7 mouse cellular contexts compared by ENCODE assay signal in the genomic region with DNA sequence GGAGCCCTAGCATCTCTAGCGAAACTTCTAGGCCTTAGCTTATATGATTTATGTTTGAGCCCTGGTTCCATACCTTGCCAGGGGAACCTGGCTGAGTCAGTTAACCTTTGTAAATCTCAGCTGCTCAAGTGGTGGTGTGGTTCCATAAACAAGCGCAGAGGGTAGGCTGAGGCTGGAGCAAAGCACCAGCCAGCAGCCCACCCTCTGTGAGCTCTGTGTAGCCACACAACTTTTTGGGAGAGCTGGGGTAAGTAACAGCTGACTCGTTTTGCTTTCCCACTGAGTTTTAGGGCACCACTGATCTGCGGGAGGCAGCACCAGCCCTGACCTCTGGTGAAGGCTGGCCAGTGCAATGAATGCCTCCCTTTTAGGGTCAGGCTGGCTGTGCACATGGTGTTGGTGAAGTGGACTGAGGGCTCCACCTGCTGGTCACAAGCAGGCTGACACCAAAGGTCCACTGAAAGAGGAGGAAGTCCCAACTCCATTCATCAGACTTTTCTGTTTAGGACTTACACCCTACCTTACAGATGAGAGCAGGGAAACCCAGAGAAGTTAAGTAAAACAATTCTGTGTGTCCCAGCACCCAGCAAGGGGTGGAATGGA. TPM values are rescaled to one million over a fixed set of nuclear protein-coding genes. Genes with fewer than 3 reads are reported as not detected.
DNase-seq lines count a peak whose midpoint lies in the region; ATAC-seq lines count a peak whose summit lies in the region.

No protein-coding gene starts in this region.

- DNase-seq in T-cell, adult 2 months (ENCODE audit: low spot score): peak; percentile 15
- peak; percentile 75 for DNase-seq in cerebellum, adult 9-10 months
- peak; percentile 51 to 82 for DNase-seq in frontal cortex, adult 2 months (ENCODE audit: extremely low spot score in 1 of 2, low spot score in 1 of 2)
- peak; percentile 83 for DNase-seq in intestine, embryonic 14.5 days (ENCODE audit: low spot score)
- DNase-seq in left cerebral cortex, postnatal 10 days (ENCODE audit: extremely low spot score in 1 of 2, low spot score in 2 of 2): peak; percentile 48 to 70
- peak; percentile 89 for DNase-seq in mesoderm, embryonic 11.5 days (ENCODE audit: low read depth, low spot score)
- peak; percentile 60 for DNase-seq in right cerebral cortex, postnatal 25 days

- no peaks in the 10 kb centered on the region for H3K9me3 ChIP-seq in intestine, embryonic 14.5 days (ENCODE audit: control insufficient read depth, low read length)

- H3K9ac ChIP-seq in intestine, embryonic 14.5 days (ENCODE audit: low read length): no peak overlapping the region

- H3K4me2 ChIP-seq in intestine, embryonic 14.5 days (ENCODE audit: low read length): no peak overlapping the region

- no peaks in the 10 kb centered on the region for H3K27me3 ChIP-seq in intestine, embryonic 14.5 days (replicated peaks; ENCODE audit: control insufficient read depth, insufficient read depth, low read length)

- intact Hi-C loops in left cerebral cortex, postnatal 10 days (cut with DNase I): no loop called here

- H3K36me3 ChIP-seq in intestine, embryonic 14.5 days (ENCODE audit: control insufficient read depth, insufficient read depth, low read length): peaks cover 3% of the 10 kb centered on the region; the same call in 1 of the 2 replicates

- 43% methylated on average over 4 of the region's 4 CpGs for WGBS in intestine, embryonic 14.5 days

- peak; percentile 82 for ATAC-seq in intestine, embryonic 14.5 days (replicated peaks; ENCODE audit: low FRiP score, low TSS enrichment, low read depth)

- no peaks in the 10 kb centered on the region for H3K4me1 ChIP-seq in intestine, embryonic 14.5 days (replicated peaks; ENCODE audit: control insufficient read depth, insufficient read depth, low read length)

- H3K4me3 ChIP-seq in intestine, embryonic 14.5 days (ENCODE audit: low read depth, low read length): no peak overlapping the region

- no peak overlapping the region for H3K27ac ChIP-seq in intestine, embryonic 14.5 days (ENCODE audit: low read depth)

RNA-seq across cellular contexts. Expression of a gene that starts 26.7 kb away (rescaled TPM):
- polyA plus RNA-seq in frontal cortex, adult 2 months (2012; rRNA removed): 1.7 and 2.0 TPM in 2 replicates
- 3.6 and 4.2 TPM in 2 replicates for polyA plus RNA-seq in intestine, embryonic 14.5 days (2014; fragmentation: Nextera tagmentation; extraction: Ambion mirVana)
- 1 to 10 TPM; 5.4 to 7.0 TPM for total RNA-seq in left cerebral cortex, postnatal 10 days (2021)

Comparison
In these comparisons a context has a peak if more than half of its experiments do, and no peak if none do; other contexts are left out.
1. DNase-seq: peak in every context shown above with its lines; median percentile 89 in mesoderm, embryonic 11.5 days; 83 in intestine, embryonic 14.5 days; 75 in cerebellum, adult 9-10 months; 66 in frontal cortex, adult 2 months; 60 in right cerebral cortex, postnatal 25 days; 59 in left cerebral cortex, postnatal 10 days; 15 in T-cell, adult 2 months.